Mouse (Mus musculus) MEL (cell line): ENCODE results near the gene Mymx.

Experiments
- CTCF ChIP-seq, 3 experiments: IDR thresholded peaks in 2 of 3; conservative IDR thresholded peaks in 1 of 3; 2 replicates each; pipeline ENCODE4 v1.5.1; 2011 to 2012; ENCODE audit warnings: low read length in 3 of 3, low read depth in 2 of 3, mild to moderate bottlenecking in 2 of 3, improper control_type of control experiment in 1 of 3, inconsistent platforms in 1 of 3, mixed read lengths in 1 of 3, moderate library complexity in 1 of 3; ENCODE audit not compliant: control insufficient read depth in 1 of 3, insufficient read depth in 1 of 3, poor library complexity in 1 of 3, severe bottlenecking in 1 of 3
- GATA1 ChIP-seq: IDR thresholded peaks from 2 replicates; pipeline ENCODE4 v1.6.1; 2011; ENCODE audit warnings: low read depth, low read length, improper control_type of control experiment
- MAFK ChIP-seq: IDR thresholded peaks from 2 replicates; pipeline ENCODE4 v1.6.1; 2011; ENCODE audit warnings: low read depth, mild to moderate bottlenecking, low read length, improper control_type of control experiment, borderline replicate concordance

- TF ChIP-seq GATA1 (no peak), MAFK (no peak), CTCF (IDR thresholded peaks at IDR 0.05 in 2 of 3, conservative IDR thresholded peaks at IDR 0.05 in 1 of 3; ENCODE audit: control insufficient read depth in 1 of 3, insufficient read depth in 1 of 3, low read depth in 2 of 3, low read length in 3 of 3, poor library complexity in 1 of 3, severe bottlenecking in 1 of 3) (no peak)
Measured at GRCm38 (mm10) chr17:45554420-45554819, 47.5 kb downstream of the Mymx start.
